Mouse (Mus musculus) midbrain, embryonic 11.5 days (tissue): Measurements from ENCODE around the gene Sobp. TPM values are rescaled to one million over a fixed set of nuclear protein-coding genes. Genes with fewer than 3 reads are reported as not detected.

Experiments used
- ATAC-seq: fragments of 200-750 bp; cut with Nextera tagmentation; 2 replicates; pipeline ENCODE4 v1.8.0; 2017; ENCODE audit warnings: moderate TSS enrichment, moderate library complexity; ENCODE audit not compliant: low FRiP score
- DNase-seq: peaks from one replicate; pipeline ENCODE4 v3.0.0; 2015; ENCODE audit warnings: low spot score; ENCODE audit errors: missing footprints
- H3K27ac ChIP-seq: fragments of 300-500 bp; sonication (generic); 2 replicates; pipeline ENCODE4 v1.5.1; 2014; ENCODE audit warnings: low read depth, low read length
- H3K27me3 ChIP-seq: fragments of 300-500 bp; sonication (generic); 2 replicates; pipeline ENCODE4 v1.6.1; 2014; ENCODE audit warnings: mild to moderate bottlenecking, low read length, moderate library complexity, mixed read lengths; ENCODE audit not compliant: control insufficient read depth, insufficient read depth
- H3K36me3 ChIP-seq: fragments of 300-500 bp; sonication (generic); 2 replicates; pipeline ENCODE4 v1.6.1; 2014; ENCODE audit warnings: mild to moderate bottlenecking, low read length, moderate library complexity, mixed read lengths; ENCODE audit not compliant: control insufficient read depth, insufficient read depth
- H3K4me1 ChIP-seq: fragments of 300-500 bp; sonication (generic); 2 replicates; pipeline ENCODE4 v1.6.1; 2014; ENCODE audit warnings: low read length; ENCODE audit not compliant: control insufficient read depth, insufficient read depth
- H3K4me2 ChIP-seq: fragments of 300-500 bp; sonication (generic); 2 replicates; pipeline ENCODE4 v1.6.1; 2014; ENCODE audit warnings: mild to moderate bottlenecking, moderate library complexity
- H3K4me3 ChIP-seq: fragments of 300-500 bp; sonication (generic); 2 replicates; pipeline ENCODE4 v1.5.1; 2014; ENCODE audit warnings: low read depth, low read length
- H3K9ac ChIP-seq: fragments of 300-500 bp; sonication (generic); 2 replicates; pipeline ENCODE4 v1.6.1; 2014; ENCODE audit warnings: low read length
- H3K9me3 ChIP-seq: fragments of 300-500 bp; sonication (generic); 2 replicates; pipeline ENCODE4 v1.6.1; 2016; ENCODE audit warnings: low read length; ENCODE audit not compliant: control insufficient read depth
- WGBS: fragments of 180-500 bp; shearing (Covaris S2); extraction: QIAGEN DNeasy Blood & Tissue Kit; methylation state at CpG from one replicate; pipeline ENCODE4 v1.1.7; 2014; 5-methylcytosine and 5-hydroxymethylcytosine counted together
- polyA plus RNA-seq: library from polyadenylated mRNA; unstranded; fragments of >200 nt; fragmentation: Nextera tagmentation; extraction: Ambion mirVana; gene quantifications from 2 replicates; pipeline ENCODE4 v1.2.1, GENCODE M21; 2014

Sobp gene
- polyA plus RNA-seq, 1 experiment from 2014 or later, result 5.8 TPM

DNA sequence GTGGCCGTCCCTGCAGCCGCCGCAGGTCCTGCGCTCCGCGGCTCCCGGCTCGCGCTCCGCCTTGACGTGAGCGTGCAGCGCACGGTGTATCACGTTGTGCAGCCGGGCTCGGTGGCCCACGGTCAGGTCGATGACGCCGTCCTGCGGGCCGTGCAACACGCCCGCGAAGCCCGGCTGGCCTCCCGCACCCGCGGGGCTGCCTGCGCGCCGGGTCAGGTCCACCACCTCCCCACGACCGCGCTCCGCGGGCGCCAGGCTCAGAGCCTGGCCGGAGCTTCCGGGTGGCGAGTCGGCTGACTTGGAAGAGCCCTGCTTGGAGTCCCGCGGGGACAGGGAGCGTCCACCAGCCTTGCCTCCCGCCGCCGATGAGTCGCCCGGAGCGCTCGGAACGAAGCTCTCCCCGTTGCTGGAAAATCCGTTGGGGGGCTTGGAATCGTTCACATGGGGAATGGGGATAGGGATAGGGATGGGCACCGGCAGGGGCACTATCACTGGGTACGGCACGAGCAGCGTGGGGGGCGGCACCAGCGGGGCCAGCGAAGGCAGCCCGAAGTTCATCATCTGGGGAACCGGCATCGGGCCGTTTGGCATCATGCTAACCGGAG lies 152.7 kb downstream of the Sobp start:
- H3K36me3 ChIP-seq, result no peaks in the 10 kb centered on the region
- peak overlapping the region; percentile 98 for H3K4me2 ChIP-seq
- peaks cover 30% of the 10 kb centered on the region for H3K27me3 ChIP-seq
- peak overlapping the region; percentile 48 for H3K4me3 ChIP-seq
- H3K9me3 ChIP-seq, result no peaks in the 10 kb centered on the region
- H3K27ac ChIP-seq, result no peak overlapping the region
- WGBS, result under 1% methylated on average over 63 of the region's 69 CpGs
- DNase-seq (peak; percentile 95), ATAC-seq (peak; percentile 76)
- H3K4me1 ChIP-seq, result peaks cover 10% of the 10 kb centered on the region
- peak overlapping the region; percentile 58 for H3K9ac ChIP-seq

- 3% methylated on average over 35 of the region's 35 CpGs for WGBS
- Histone ChIP-seq H3K9me3 (no peaks in the 10 kb centered on the region), H3K27ac (no peak overlapping the region), H3K4me3 (peak overlapping the region; percentile 48), H3K4me1 (peaks cover 10% of the 10 kb centered on the region), H3K27me3 (peaks cover 30% of the 10 kb centered on the region), H3K9ac (peak overlapping the region; percentile 58), H3K36me3 (no peaks in the 10 kb centered on the region), H3K4me2 (peak overlapping the region; percentile 98)
- ATAC-seq, result peak; percentile 25; the same call in 1 of the 2 replicates
- DNase-seq, result peak; percentile 89
Measured at GRCm38 (mm10) chr10:43021017-43021416, 153.3 kb downstream of the Sobp start.

- ATAC-seq, result no peak
- Histone ChIP-seq H3K27ac (no peak overlapping the region), H3K4me1 (no peaks in the 10 kb centered on the region), H3K27me3 (peaks cover 2% of the 10 kb centered on the region; the same call in 1 of the 2 replicates), H3K9me3 (no peaks in the 10 kb centered on the region), H3K9ac (no peak overlapping the region), H3K4me2 (no peak overlapping the region), H3K36me3 (no peaks in the 10 kb centered on the region), H3K4me3 (no peak overlapping the region)
- DNase-seq, result no peak
- 89% methylated on average over 5 of the region's 5 CpGs for WGBS
Measured at GRCm38 (mm10) chr10:43014782-43015181, 159.5 kb downstream of the Sobp start.

DNA sequence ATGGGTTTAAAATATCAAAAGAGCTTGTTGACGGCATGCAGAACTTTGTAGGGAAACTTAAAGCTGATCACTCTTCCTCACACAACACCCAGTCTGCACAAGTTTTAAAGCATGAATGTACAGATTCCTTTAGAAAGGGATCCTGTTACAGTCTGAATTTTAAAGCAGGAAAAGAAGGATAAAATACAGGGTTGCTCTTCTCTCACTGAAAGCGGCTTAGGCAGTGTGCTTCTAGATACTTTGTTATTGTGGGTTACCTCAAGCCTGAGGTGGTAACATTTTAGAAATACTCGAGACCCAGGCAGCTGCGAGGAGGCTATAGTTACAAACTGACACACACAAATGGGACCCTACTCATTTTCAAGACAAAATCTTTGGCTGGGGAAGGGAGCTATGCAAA lies 160.0 kb downstream of the Sobp start:
- H3K9ac ChIP-seq, result no peak overlapping the region
- H3K4me2 ChIP-seq, result no peak overlapping the region
- H3K9me3 ChIP-seq, result no peaks in the 10 kb centered on the region
- no peak overlapping the region for H3K4me3 ChIP-seq
- ATAC-seq, result no peak
- no peaks in the 10 kb centered on the region for H3K4me1 ChIP-seq
- H3K27me3 ChIP-seq, result no peaks in the 10 kb centered on the region; the same call in 1 of the 2 replicates
- WGBS, result 89% methylated on average over 4 of the region's 4 CpGs
- H3K27ac ChIP-seq, result no peak overlapping the region
- no peak for DNase-seq
- no peaks in the 10 kb centered on the region for H3K36me3 ChIP-seq

DNA sequence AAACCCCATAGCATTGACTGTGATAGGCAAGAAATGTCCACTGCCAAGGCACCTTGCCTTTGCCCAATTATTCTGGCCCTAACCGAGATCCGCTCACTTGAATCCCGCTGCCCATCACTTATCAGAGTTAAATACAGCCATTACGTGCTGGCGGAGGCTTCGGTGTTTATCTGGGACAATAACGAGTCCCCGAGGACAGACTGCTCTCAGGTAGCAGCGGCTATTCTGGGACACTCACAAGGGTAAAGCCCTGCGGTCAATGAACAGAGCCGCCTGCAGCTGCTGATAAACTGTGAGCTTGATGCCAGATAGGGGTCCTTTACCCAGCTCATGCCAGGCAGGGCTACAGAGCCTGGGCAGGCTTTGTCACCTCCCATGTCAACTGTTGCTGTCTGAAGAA lies 166.2 kb downstream of the Sobp start:
- Histone ChIP-seq H3K9me3 (no peaks in the 10 kb centered on the region), H3K4me2 (no peak overlapping the region), H3K27ac (no peak overlapping the region), H3K27me3 (no peaks in the 10 kb centered on the region), H3K4me1 (peaks cover under 1% of the 10 kb centered on the region; the same call in 1 of the 2 replicates), H3K9ac (no peak overlapping the region), H3K4me3 (no peak overlapping the region), H3K36me3 (no peaks in the 10 kb centered on the region)
- DNase-seq, result no peak
- no peak for ATAC-seq
- WGBS, result 84% methylated on average over 11 of the region's 11 CpGs

- Histone ChIP-seq H3K9me3 (no peaks in the 10 kb centered on the region), H3K9ac (no peak overlapping the region), H3K27ac (no peak overlapping the region), H3K4me1 (peaks cover 12% of the 10 kb centered on the region), H3K27me3 (no peaks in the 10 kb centered on the region), H3K36me3 (no peaks in the 10 kb centered on the region), H3K4me2 (no peak overlapping the region), H3K4me3 (no peak overlapping the region)
- WGBS, result 83% methylated on average over 4 of the region's 4 CpGs
- no peak for ATAC-seq
- DNase-seq, result no peak
Measured at GRCm38 (mm10) chr10:43006534-43006933, 167.8 kb downstream of the Sobp start.

GRCm38 (mm10) chr10:43005677-43006076 lies 168.7 kb downstream of the Sobp start:
- Histone ChIP-seq H3K36me3 (no peaks in the 10 kb centered on the region), H3K4me2 (no peak overlapping the region), H3K4me3 (no peak overlapping the region), H3K9me3 (no peaks in the 10 kb centered on the region), H3K9ac (no peak overlapping the region), H3K4me1 (peaks cover 12% of the 10 kb centered on the region), H3K27me3 (no peaks in the 10 kb centered on the region), H3K27ac (no peak overlapping the region)
- 76% methylated on average over 7 of the region's 7 CpGs for WGBS
- ATAC-seq (no peak), DNase-seq (no peak)

DNA sequence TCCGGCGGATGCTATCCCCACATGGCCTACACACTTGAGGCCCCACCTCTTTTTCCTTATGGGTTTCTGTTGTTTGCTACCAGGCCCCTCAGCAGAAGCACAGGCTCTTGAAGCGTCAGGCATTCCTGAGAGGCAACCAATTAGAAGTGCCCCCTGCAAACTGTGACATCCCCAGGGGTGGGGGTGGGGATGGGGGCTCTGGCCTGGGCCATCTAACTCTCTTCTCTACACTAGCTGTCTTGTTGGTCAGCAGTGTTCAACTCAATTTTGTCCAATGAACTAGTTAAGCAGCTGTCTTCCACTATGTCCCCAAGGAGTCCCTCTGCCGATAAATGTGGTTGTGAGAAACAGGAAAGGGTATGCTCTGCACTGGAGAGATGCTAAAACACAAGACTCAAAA lies 169.3 kb downstream of the Sobp start:
- no peaks in the 10 kb centered on the region for H3K36me3 ChIP-seq
- no peaks in the 10 kb centered on the region for H3K9me3 ChIP-seq
- ATAC-seq (no peak), DNase-seq (no peak)
- no peak overlapping the region for H3K4me2 ChIP-seq
- peaks cover 12% of the 10 kb centered on the region for H3K4me1 ChIP-seq
- H3K4me3 ChIP-seq, result no peak overlapping the region
- no peak overlapping the region for H3K9ac ChIP-seq
- no peaks in the 10 kb centered on the region for H3K27me3 ChIP-seq
- WGBS, result 85% methylated on average over 4 of the region's 4 CpGs
- H3K27ac ChIP-seq, result no peak overlapping the region

DNA sequence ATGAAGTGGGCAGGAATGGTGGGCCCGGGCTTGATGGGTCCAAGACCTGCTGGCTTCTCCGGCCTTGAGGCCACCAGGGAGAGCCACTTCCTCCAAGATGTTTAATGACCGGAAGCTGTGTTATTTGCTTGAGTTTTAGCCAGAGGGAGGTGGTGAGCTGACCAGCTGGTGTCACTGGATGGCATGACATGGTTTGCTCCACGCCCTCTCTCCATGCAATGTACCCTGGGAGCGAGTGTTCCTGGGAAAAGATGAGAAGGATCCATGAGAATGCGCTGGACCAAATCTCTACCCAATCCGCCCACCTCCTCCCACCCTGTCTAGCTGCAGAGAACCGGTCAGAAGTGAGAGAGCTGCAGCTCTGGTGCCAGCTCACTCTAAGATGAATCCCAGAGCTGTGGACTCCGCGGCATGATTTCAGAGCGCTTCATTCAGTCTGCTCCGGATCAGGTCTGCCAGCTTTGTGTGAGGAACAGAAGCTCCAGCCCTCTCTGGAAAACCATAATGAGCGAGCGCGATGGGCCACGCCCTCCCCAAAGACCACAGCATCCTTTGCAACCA lies 170.1 kb downstream of the Sobp start:
- no peaks in the 10 kb centered on the region for H3K27me3 ChIP-seq
- H3K27ac ChIP-seq, result no peak overlapping the region

More for the DNA sequence above, 170.1 kb downstream of the Sobp start:
- no peak overlapping the region for H3K4me3 ChIP-seq
- no peak overlapping the region for H3K4me2 ChIP-seq
- no peaks in the 10 kb centered on the region for H3K36me3 ChIP-seq
- peaks cover 12% of the 10 kb centered on the region for H3K4me1 ChIP-seq
- DNase-seq (no peak), ATAC-seq (no peak)
- no peak overlapping the region for H3K9ac ChIP-seq
- H3K9me3 ChIP-seq, result no peaks in the 10 kb centered on the region
- 89% methylated on average over 16 of the region's 16 CpGs for WGBS
